Mouse (Mus musculus) E14TG2a.4 (cell line): ENCODE data around the gene Thbs1.

Source experiments
- H3K27me3 ChIP-seq: 2 replicates; pipeline ENCODE4 v1.6.1; 2014; ENCODE audit warnings: low read length, control low read depth; ENCODE audit not compliant: insufficient read depth
- H3K36me3 ChIP-seq: 2 replicates; pipeline ENCODE4 v1.6.1; 2014; ENCODE audit warnings: low read length, control low read depth; ENCODE audit not compliant: insufficient read depth
- H3K4me1 ChIP-seq: replicated peaks from 2 replicates; pipeline ENCODE4 v1.6.1; 2014; ENCODE audit warnings: low read depth, low read length, control low read depth
- H3K4me3 ChIP-seq: replicated peaks from 2 replicates; pipeline ENCODE4 v1.5.1; 2014; ENCODE audit warnings: mild to moderate bottlenecking, low read length
- H3K9me3 ChIP-seq: 2 replicates; pipeline ENCODE4 v1.6.1; 2014; ENCODE audit warnings: low read length, control low read depth
- CTCF ChIP-seq: conservative IDR thresholded peaks from 2 replicates; pipeline ENCODE4 v1.5.1; 2014; ENCODE audit warnings: low read length
- NANOG ChIP-seq: IDR thresholded peaks from 2 replicates; pipeline ENCODE4 v1.6.1; 2014; ENCODE audit warnings: borderline replicate concordance, low read length, mixed read lengths
- POU5F1 ChIP-seq: IDR thresholded peaks from 2 replicates; pipeline ENCODE4 v1.6.1; 2014; ENCODE audit warnings: low read length, borderline replicate concordance

The Thbs1 gene

GRCm38 (mm10) chr2:118081581-118081980, 30.1 kb upstream of the Thbs1 start:
- Histone ChIP-seq H3K36me3 (no peaks in the 10 kb centered on the region), H3K4me3 (no peak overlapping the region), H3K4me1 (0 out of 2 replicates have a peak, but pooled peaks cover 2% of the 10 kb centered on the region), H3K9me3 (no peaks in the 10 kb centered on the region), H3K27me3 (peaks cover 5% of the 10 kb centered on the region; the same call in 1 of the 2 replicates)
- no peak for TF ChIP-seq POU5F1
- TF ChIP-seq CTCF: no peak
- TF ChIP-seq NANOG: no peak

- TF ChIP-seq CTCF: no peak
- TF ChIP-seq POU5F1: no peak
- TF ChIP-seq NANOG: no peak
Measured at GRCm38 (mm10) chr2:118083652-118084051, 28.0 kb upstream of the Thbs1 start.

GRCm38 (mm10) chr2:118084693-118085092, 27.0 kb upstream of the Thbs1 start:
- Histone ChIP-seq H3K4me3 (no peak overlapping the region), H3K27me3 (no peaks in the 10 kb centered on the region), H3K36me3 (no peaks in the 10 kb centered on the region), H3K9me3 (no peaks in the 10 kb centered on the region), H3K4me1 (no peaks in the 10 kb centered on the region)
- TF ChIP-seq CTCF (no peak), POU5F1 (no peak), NANOG (no peak)

More at GRCm38 (mm10) chr2:118083652-118084051, 28.0 kb upstream of the Thbs1 start:
- Histone ChIP-seq H3K4me1 (no peaks in the 10 kb centered on the region), H3K36me3 (no peaks in the 10 kb centered on the region), H3K4me3 (no peak overlapping the region), H3K9me3 (no peaks in the 10 kb centered on the region), H3K27me3 (peaks cover 5% of the 10 kb centered on the region; the same call in 1 of the 2 replicates)

GRCm38 (mm10) chr2:118085647-118086046, 26.0 kb upstream of the Thbs1 start:
- TF ChIP-seq POU5F1 (no peak), NANOG (no peak), CTCF (no peak)
- Histone ChIP-seq H3K4me3 (no peak overlapping the region), H3K4me1 (no peaks in the 10 kb centered on the region), H3K9me3 (no peaks in the 10 kb centered on the region), H3K27me3 (no peaks in the 10 kb centered on the region), H3K36me3 (no peaks in the 10 kb centered on the region)

- Histone ChIP-seq H3K4me3 (no peak overlapping the region), H3K36me3 (no peaks in the 10 kb centered on the region), H3K9me3 (no peaks in the 10 kb centered on the region), H3K27me3 (no peaks in the 10 kb centered on the region), H3K4me1 (no peaks in the 10 kb centered on the region)
- TF ChIP-seq NANOG: no peak
- no peak for TF ChIP-seq POU5F1
- no peak for TF ChIP-seq CTCF
Measured at GRCm38 (mm10) chr2:118087044-118087726, 24.5 kb upstream of the Thbs1 start.

- no peaks in the 10 kb centered on the region for H3K9me3 ChIP-seq
- TF ChIP-seq POU5F1 (no peak), CTCF (no peak)
- no peak overlapping the region for H3K4me3 ChIP-seq
- H3K27me3 ChIP-seq: no peaks in the 10 kb centered on the region
- no peaks in the 10 kb centered on the region for H3K4me1 ChIP-seq
- no peaks in the 10 kb centered on the region for H3K36me3 ChIP-seq
Measured at GRCm38 (mm10) chr2:118091226-118091625, 20.4 kb upstream of the Thbs1 start.

- no peaks in the 10 kb centered on the region for H3K36me3 ChIP-seq
- TF ChIP-seq CTCF: no peak
- TF ChIP-seq NANOG: no peak
- no peak for TF ChIP-seq POU5F1
Measured at GRCm38 (mm10) chr2:118099104-118099503, 12.6 kb upstream of the Thbs1 start.

GRCm38 (mm10) chr2:118102169-118102568, 9.5 kb upstream of the Thbs1 start:
- H3K36me3 ChIP-seq: no peaks in the 10 kb centered on the region

More at GRCm38 (mm10) chr2:118099104-118099503, 12.6 kb upstream of the Thbs1 start:
- H3K4me1 ChIP-seq: no peaks in the 10 kb centered on the region
- no peaks in the 10 kb centered on the region for H3K9me3 ChIP-seq
- H3K4me3 ChIP-seq: no peak overlapping the region
- no peaks in the 10 kb centered on the region for H3K27me3 ChIP-seq

GRCm38 (mm10) chr2:118110225-118110915, 1.3 kb upstream of the Thbs1 start:
- H3K4me3 ChIP-seq: peak overlapping the region; percentile 75; the same call in 1 of the 2 replicates
- H3K27me3 ChIP-seq: peaks cover 53% of the 10 kb centered on the region
- no peaks in the 10 kb centered on the region for H3K36me3 ChIP-seq
- H3K9me3 ChIP-seq: no peaks in the 10 kb centered on the region
- H3K4me1 ChIP-seq: peaks cover 21% of the 10 kb centered on the region
- TF ChIP-seq CTCF: no peak
- TF ChIP-seq POU5F1: no peak
- TF ChIP-seq NANOG: no peak

More at GRCm38 (mm10) chr2:118102169-118102568, 9.5 kb upstream of the Thbs1 start:
- Histone ChIP-seq H3K27me3 (no peaks in the 10 kb centered on the region), H3K4me1 (no peaks in the 10 kb centered on the region), H3K4me3 (no peak overlapping the region), H3K9me3 (no peaks in the 10 kb centered on the region)
- TF ChIP-seq NANOG: no peak
- no peak for TF ChIP-seq POU5F1
- no peak for TF ChIP-seq CTCF
